Mouse (Mus musculus) ovary, adult 18-20 months (tissue): Measurements from ENCODE around the gene Gpr22.
A peak's percentile ranks its signal among the peaks of the same experiment; 100 is the strongest.

ENCODE experiments used
- DNase-seq: peaks from one replicate; pipeline ENCODE4 v3.0.0; 2022; ENCODE audit warnings: low spot score, mixed read lengths

Gpr22 gene

DNA sequence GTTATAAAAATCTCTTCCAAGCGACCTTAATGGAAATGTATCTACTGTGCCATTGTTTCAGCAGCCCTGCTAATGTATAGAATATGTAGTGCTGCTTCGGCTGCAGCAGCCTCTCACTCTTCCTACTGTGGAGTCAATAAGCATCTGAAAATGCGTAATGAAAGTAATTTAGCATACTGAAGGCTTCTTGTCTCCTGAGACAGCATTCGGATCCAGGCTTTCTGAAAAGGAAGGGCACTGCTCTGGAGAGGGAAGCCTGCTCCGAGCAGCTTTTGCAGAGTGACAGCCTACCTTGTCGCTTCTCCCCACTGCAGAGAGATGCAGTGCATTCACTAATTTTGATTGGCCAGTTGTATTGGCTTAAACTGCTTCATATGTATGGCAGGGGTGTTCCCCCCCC, at the start of gene Gpr22:
TSS of gene Gpr22 (minus strand) at position 348 of the 400 bp plus-strand sequence.
- DNase-seq = no peak

DNA sequence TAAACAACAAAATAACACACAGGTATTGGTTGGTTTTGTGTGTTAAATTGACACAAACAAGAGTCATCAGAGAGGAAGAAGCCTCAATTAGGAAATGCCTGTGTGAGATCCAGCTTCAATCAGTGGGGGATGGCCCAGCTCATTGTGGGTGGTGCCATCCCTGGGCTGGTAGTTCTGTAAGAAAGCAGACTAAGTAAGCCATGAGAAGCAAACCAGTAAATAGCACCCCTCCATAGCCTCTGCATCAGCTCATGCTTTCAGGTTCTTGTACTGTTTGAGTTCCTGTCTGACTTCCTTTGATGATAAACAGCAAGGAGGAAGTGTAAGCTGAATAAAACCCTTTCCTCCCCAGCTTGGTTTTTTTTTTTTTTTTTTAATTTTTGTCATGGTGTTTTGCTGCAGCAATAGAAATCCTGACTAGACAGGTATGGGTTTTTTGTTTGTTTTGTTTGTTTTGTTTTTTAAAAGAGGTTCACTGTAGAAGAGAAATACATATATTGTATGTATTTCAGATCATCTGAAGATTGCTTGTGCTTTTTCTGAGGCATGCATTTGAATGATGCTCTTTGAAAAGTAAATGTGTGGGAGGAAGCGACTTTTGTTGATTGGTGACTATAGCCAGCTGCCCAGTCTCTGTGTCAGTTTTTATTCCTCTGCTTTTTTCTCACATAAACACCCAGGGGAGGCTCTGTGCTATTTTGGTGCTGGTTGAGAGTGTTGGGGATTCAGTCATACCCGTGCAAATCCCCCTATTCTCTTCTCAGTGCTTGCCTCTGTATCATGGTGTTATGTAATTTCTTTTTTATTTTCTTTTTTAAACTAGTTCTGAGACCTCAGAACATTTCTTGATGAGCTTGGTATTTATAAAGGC, 42.4 kb upstream of the Gpr22 start:
- no peak for DNase-seq

DNA sequence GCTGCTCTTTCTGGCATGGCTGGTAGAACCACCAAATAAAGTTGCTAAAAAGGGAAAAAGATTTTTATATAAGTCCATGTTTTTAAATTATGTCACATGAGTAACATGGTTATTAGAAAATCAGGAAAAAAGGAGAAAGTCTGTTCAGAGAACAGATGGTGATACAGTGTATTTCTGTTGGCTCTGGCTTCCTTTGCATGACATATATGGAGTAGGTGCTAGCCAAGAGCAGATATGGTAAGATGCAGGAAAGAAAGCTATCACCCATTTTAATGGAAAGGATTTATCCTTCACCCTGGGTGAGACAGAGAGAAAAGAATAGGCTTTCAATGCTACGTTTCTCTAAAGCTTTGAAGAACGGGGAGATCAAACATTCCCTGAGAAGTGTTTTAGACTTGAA, 40.7 kb upstream of the Gpr22 start:
- no peak for DNase-seq

GRCm38 (mm10) chr12:31749846-31750245, 36.1 kb upstream of the Gpr22 start:
- no peak for DNase-seq

DNA sequence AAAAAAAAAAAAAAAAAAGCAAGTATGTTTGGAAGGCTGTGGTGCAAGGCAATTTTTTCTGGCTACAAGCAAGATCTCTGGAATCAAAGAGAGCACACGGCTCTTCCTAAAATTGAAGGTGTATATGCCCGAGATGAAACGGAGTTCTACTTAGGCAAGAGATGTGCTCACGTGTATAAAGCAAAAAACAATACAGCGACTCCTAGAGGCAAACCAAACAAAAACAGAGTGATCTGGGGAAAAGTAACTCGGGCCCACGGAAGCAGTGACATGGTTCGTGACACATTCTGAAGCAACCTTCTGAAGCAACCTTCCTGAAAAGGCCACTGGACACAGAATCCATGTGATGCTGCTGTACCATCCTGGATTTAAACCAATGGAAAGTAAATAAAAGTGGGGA, 33.6 kb upstream of the Gpr22 start:
- no peak for DNase-seq

DNA sequence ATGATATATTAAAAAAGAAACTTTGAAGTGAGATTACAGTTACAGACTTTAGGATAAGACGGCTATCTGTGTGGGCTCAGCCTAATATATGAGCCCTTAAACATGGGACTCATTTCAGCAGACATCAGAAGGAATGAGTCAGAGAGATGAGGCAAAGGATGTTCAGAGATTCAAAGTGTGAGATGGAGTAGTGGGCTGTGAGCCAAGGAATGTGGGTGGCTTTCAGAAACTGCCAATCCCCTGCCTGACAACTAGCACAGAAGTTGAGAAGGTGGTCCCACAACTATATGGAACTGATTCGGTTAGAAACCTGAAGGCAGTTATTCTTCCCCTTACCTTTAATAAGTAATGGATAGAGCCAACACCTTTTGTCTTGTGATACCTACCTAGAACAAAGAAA, 20.9 kb upstream of the Gpr22 start:
- DNase-seq = no peak

- no peak for DNase-seq
Observed at GRCm38 (mm10) chr12:31730126-31730525, 16.4 kb upstream of the Gpr22 start.

DNA sequence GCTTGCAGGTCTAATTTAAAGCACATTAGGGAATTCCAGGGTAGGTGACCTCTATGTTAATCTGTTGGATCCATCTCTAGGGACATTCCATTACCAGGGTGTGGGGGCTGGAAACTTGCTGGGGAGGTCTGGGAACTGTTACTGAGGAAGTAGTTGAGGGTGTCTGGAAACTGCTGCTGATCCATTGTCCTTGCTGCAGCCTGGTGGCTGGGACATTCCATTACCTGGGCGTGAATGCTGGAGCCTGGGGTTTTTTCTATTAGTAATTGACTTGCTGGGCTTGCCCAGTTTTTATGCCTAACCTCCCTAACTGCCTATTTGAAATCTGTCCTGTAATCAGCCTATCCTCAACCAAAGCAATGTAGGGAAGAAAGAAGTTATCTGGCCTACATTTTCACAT, 13.0 kb upstream of the Gpr22 start:
- DNase-seq = no peak

- DNase-seq = peak; percentile 9
Observed at GRCm38 (mm10) chr12:31725511-31726275, 11.9 kb upstream of the Gpr22 start.

- DNase-seq = no peak
Observed at GRCm38 (mm10) chr12:31724576-31724975, 10.8 kb upstream of the Gpr22 start.

DNA sequence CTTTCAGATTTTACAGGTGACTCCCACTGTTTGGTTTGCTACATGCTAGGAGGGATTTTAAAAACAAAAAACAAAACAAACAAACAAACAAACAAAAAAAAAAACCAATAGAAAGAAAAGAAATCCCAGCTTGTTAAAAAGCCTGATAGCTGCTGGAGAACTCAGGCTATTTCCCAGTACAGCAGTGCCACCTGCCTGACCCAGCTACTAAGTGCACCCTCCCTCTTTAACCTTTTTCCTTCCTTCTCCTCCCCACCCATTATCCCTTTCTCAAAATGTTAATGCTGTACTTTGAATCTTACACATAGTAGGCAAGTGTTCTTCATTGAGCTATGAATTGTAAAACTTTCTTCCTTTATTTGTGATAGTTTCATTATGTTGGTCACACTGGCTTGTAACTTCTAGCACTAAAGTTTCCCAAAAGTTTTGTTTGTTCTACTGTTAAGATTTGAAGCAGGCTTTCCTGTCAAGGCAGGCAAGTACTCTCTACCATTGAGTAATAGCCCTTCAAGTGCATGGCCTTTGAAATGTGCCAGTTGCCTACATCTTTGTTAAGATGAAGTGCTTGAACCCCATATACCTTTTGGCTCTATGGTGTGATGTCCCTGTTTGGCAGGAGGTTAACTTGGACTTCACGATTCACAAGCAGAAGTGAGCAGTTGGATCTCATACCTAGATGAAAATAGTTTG, 6.0 kb upstream of the Gpr22 start:
- no peak for DNase-seq

DNA sequence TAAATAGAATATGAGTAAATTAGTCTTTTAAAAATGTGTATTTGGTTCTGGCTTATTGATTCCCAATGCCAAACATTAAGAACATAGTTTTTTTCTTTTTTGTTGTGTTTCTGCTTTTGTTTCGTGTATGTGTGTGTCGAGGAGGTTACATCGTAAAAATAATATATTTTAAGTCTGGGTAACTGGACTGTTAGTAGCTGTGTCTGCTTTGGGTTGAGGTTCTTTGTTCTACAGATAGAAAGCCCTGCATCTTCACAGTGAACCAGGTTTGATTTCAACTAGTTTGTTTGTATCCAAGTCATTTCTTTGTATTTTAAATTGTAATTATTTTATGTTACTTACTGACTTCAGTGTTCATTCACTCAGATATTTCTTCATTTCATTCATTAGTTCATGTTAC, 323 bp upstream of the Gpr22 start:
- DNase-seq = no peak

- DNase-seq = no peak
Observed at GRCm38 (mm10) chr12:31712727-31713126, 1.0 kb downstream of the Gpr22 start.

- DNase-seq = no peak
Observed at GRCm38 (mm10) chr12:31712233-31712632, 1.5 kb downstream of the Gpr22 start.

DNA sequence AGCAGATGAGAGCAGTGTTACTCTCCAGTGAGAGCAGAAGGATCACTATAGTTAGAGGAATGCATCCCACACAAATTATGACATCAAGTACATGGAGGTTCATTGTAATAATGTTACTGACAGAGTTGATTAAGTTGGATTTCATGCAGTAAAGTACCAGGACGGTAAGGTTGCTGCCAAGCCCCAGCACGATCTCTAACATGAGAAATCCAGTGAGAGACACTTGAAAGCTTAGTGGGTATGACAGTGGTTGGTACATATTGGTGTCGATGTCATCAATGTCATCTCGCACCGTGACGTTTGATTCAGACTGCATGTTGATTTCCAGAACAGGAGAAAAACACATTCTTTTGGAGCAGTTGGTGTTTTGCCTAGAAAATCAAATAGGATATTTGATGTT, 4.1 kb downstream of the Gpr22 start:
- DNase-seq = no peak

DNA sequence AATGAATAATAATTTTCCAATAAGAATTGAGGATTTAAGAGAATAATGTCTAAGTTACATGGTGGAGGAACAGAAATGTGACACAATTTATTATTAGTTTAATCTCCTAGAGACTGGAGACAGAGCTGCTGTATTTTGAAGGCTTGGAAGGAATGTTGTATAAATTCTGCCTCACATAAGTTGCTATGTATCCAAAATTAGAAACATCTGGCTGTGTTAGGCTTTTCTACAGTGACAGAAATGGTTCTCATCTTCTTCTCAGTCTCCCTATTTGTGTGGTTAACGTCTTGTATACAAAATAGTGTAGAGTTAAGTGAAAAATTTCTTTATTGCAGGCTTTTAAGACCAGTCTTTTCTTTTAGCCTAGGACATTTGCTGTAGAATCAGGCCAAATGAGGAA, 6.2 kb downstream of the Gpr22 start:
- DNase-seq = no peak

DNA sequence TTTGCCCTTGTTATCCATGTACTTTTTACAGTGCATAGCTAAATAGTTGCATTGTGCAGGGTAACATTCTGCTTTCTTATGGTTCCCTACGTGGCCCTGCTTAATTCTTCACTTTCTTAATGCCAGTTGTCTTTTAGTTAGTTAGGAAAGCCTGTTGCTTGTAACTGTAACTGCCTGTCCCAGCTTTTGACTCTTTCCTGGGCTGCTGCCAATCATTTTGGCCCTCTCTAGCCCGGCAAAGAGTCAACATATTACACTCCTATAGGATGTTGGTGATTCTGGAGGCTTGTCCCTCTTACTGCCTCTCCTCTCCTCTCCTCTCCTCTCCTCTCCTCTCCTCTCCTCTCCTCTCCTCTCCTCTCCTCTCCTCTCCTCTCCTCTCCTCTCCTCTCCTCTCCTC, 7.6 kb downstream of the Gpr22 start:
- no peak for DNase-seq

DNA sequence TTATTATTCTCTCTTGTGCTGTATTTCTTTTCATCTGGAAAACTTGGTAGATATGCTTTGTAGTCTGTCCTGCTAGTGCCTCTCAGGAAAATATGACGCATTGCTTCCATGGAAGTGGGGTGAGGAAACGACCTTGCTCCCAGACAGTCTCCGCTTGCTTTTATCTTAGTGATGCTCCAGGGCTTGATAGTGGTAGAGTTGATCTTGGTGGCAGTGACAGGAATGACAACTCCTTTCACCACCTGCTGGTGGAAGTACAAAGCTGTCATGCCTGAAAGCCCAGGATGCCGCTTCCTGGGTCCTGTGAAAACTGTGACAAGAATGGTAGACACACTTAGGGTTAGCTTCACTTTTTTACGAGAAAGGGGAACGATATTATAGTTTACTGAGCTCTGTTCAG, 9.8 kb downstream of the Gpr22 start:
- DNase-seq = no peak

DNA sequence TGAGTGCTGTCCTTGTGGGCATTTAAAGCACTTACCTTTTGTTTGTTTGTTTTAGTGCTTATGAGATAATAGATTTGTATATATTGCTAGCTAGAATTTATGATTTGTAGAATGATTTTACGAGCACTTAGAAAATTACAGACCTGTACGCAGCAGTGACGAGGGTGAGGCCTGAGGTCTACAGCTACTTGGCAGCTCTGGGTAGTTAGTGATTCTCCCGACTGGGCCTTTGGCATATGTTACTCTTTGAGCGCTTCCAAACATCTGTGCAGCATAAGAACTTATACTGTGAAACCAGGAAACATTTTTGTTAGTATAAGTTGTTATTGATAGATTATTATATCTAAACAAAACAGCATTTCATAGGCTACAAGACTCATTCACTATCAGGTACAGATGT, 12.3 kb downstream of the Gpr22 start:
- no peak for DNase-seq

DNA sequence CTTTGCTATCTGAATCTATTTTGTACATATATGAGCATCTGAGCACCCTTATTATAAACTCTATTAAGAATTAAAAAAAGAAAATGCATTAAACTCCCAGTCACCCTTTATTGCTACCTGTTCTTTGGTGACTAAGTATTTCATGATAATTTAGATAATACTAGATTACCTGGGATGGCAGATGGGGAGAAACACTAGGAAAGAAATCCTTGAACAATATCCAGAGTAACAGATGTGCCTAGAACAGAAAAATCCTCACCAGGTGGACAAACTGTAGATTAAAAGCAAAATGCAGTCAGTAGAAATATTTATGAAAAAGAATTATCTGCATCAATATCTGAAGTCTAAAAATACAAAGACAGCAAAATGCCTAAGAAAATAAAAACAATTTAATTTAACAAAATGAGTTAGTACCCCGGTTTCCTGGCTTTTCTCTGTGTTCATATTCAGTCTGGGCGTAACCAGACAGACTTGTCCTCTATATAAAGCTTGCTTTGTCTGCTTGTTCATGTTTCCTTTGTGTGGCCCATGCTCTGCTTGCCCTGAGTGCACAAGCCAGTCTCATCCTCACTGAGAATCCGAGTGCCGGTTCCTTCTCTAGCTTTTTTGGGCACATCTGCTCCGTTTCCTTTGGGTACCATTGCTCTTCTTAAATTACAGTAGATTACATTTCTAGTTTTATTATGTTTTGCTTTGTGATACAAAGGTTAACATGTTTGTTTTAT, 13.0 kb downstream of the Gpr22 start:
- DNase-seq = no peak

GRCm38 (mm10) chr12:31693278-31693677, 20.5 kb downstream of the Gpr22 start:
- no peak for DNase-seq

DNA sequence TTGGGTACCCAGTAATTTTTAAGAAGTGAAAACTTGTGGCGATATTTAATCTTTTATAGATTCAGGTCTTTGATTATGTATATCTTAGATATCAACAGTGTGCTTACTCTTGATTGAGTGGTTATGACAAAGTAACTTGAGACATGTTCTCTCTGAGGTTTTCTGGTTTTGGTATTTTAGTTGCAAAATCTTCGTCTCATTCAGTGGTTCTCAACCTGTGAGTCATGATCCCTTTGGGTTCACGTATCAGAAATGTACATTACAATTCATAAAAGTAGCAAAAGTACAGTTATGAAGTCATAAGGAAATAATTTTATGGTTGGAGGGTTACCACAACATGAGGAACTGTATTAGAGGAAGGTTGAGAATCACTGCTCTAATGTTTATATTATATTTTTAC, 27.1 kb downstream of the Gpr22 start:
- no peak for DNase-seq
